Mouse (Mus musculus) neutrophil, adult 59 days (primary cell): ENCODE results near the gene Hagh. TPM values are rescaled to one million over a fixed set of nuclear protein-coding genes. Genes with fewer than 3 reads are reported as not detected.

Experiments used
- total RNA-seq, 2 experiments: library from RNA; stranded (reverse); gene quantifications; 1 replicate in 1 of 2; 2 replicates in 1 of 2; pipeline ENCODE4 v1.2.4; 2023

Gene Hagh
- total RNA-seq = 10 to 100 TPM; 46.5 to 47.8 TPM

GRCm38 (mm10) chr17:24839842-24840241 lies at the start of gene Hagh:
TSS of gene Hagh (plus strand) at chr17:24840143.

GRCm38 (mm10) chr17:24803952-24804951 lies 35.7 kb upstream of the Hagh start, which contains the start of gene Meiob:
TSS of gene Meiob (plus strand) at chr17:24804289.

GRCm38 (mm10) chr17:24850065-24850772 lies 10.3 kb downstream of the Hagh start, which contains the start of gene Fahd1:
TSS of gene Fahd1 (minus strand) at chr17:24850364.

GRCm38 (mm10) chr17:24865776-24866175 lies 25.8 kb downstream of the Hagh start, which contains the start of gene Igfals:
TSS of gene Igfals (plus strand) at chr17:24865997.

GRCm38 (mm10) chr17:24886134-24886931 lies 46.4 kb downstream of the Hagh start, which contains the start of the genes Nubp2 and Spsb3:
TSS of gene Nubp2 (minus strand) at chr17:24886349.
TSS of gene Spsb3 (plus strand) at chr17:24886643.

GRCm38 (mm10) chr17:24894995-24895547 lies 55.1 kb downstream of the Hagh start, which contains the start of the genes Eme2 and Mrps34:
TSS of gene Eme2 (minus strand) at chr17:24895087.
TSS of gene Mrps34 (plus strand) at chr17:24895116.

GRCm38 (mm10) chr17:24896241-24896992 lies 56.5 kb downstream of the Hagh start, which contains the start of gene Nme3:
TSS of gene Nme3 (plus strand) at chr17:24896500.

Other genes starting within 250 kb of the Hagh start
- 10 to 100 TPM; 54.4 to 55.6 TPM for gene Tsc2, start 207.5 kb upstream of the Hagh start, total RNA-seq
- gene Nthl1, start 207.5 kb upstream of the Hagh start, total RNA-seq = 1 to 10 TPM; 1.3 to 2.5 TPM
- 1 to 10 TPM; 2.1 to 3.1 TPM for gene Slc9a3r2, start 189.8 kb upstream of the Hagh start, total RNA-seq
- gene Npw, start 181.7 kb upstream of the Hagh start, total RNA-seq = not detected
- gene Zfp598, start 170.5 kb upstream of the Hagh start, total RNA-seq = 10 to 100 TPM; 27.1 to 28.0 TPM
- gene Syngr3, start 150.2 kb upstream of the Hagh start, total RNA-seq = not detected
- gene Gfer, start 144.0 kb upstream of the Hagh start, total RNA-seq = 1 to 10 TPM; 7.6 to 9.4 TPM
- gene Noxo1, start 143.9 kb upstream of the Hagh start, total RNA-seq = 1 to 10 TPM; 1.2 to 1.5 TPM
- 10 to 100 TPM; 16.4 to 16.5 TPM for gene Tbl3, start 132.5 kb upstream of the Hagh start, total RNA-seq
- not detected for gene Rnf151, start 122.1 kb upstream of the Hagh start, total RNA-seq
- gene Rps2, start 122.0 kb upstream of the Hagh start, total RNA-seq = 100 to 1,000 TPM; 535 to 536 TPM
- 10 to 100 TPM; 65.0 to 72.7 TPM for gene Ndufb10, start 115.7 kb upstream of the Hagh start, total RNA-seq
- 1 to 10 TPM; 1.9 to 2.1 TPM for gene Rpl3l, start 112.3 kb upstream of the Hagh start, total RNA-seq
- gene Msrb1, start 103.5 kb upstream of the Hagh start, total RNA-seq = 1,000 to 10,000 TPM; 1,180 to 1,230 TPM
- gene Hs3st6, start 87.2 kb upstream of the Hagh start, total RNA-seq = not detected
- gene Meiob, start 35.9 kb upstream of the Hagh start, total RNA-seq = not detected
- gene Fahd1, start 10.2 kb downstream of the Hagh start, total RNA-seq = 1 to 10 TPM; 3.7 to 4.0 TPM
- under 1 TPM; 0.18 to 0.75 TPM for gene Igfals, start 25.9 kb downstream of the Hagh start, total RNA-seq
- 10 to 100 TPM; 39.3 to 50.6 TPM for gene Nubp2, start 46.2 kb downstream of the Hagh start, total RNA-seq
- gene Spsb3, start 46.5 kb downstream of the Hagh start, total RNA-seq = 10 to 100 TPM; 24.0 to 27.7 TPM
- 10 to 100 TPM; 12.1 to 16.3 TPM for gene Eme2, start 54.9 kb downstream of the Hagh start, total RNA-seq
- gene Mrps34, start 55.0 kb downstream of the Hagh start, total RNA-seq = 10 to 100 TPM; 19.0 to 21.1 TPM
- 10 to 100 TPM; 19.8 to 20.9 TPM for gene Nme3, start 56.4 kb downstream of the Hagh start, total RNA-seq
- gene Mapk8ip3, start 96.8 kb downstream of the Hagh start, total RNA-seq = 10 to 100 TPM; 64.6 to 76.0 TPM
- 10 to 100 TPM; 37.2 to 45.7 TPM for gene Jpt2, start 120.5 kb downstream of the Hagh start, total RNA-seq
- gene Cramp1l, start 175.6 kb downstream of the Hagh start, total RNA-seq = 10 to 100 TPM; 29.9 to 30.6 TPM
- gene Ift140, start 175.9 kb downstream of the Hagh start, total RNA-seq = 10 to 100 TPM; 15.6 to 16.4 TPM
- not detected for gene Tmem204, start 243.4 kb downstream of the Hagh start, total RNA-seq